Mouse (Mus musculus) frontal cortex, adult (tissue): ENCODE results near the gene Tubgcp4.
"Not testable (repeated sequence)": the region's sequence is repeated elsewhere in the genome, so short reads cannot be mapped to it uniquely, and the experiment has no call there.

ENCODE experiments used
- ATAC-seq: cut with Nextera tagmentation; 2 replicates; pipeline ENCODE4 v1.9.2; 2017; ENCODE audit warnings: mild to moderate bottlenecking, moderate library complexity, mixed read lengths; ENCODE audit not compliant: low TSS enrichment

Gene Tubgcp4

GRCm38 (mm10) chr2:121170481-121170971 is at the start of gene Tubgcp4:
Gene Tubgcp4, plus strand, starts transcription at chr2:121170654.
- ATAC-seq = 0 out of 2 replicates have a peak, but pooled peaks have one; percentile 21

GRCm38 (mm10) chr2:121126302-121126701 is 44.2 kb upstream of the Tubgcp4 start:
- not testable (repeated sequence) for ATAC-seq

GRCm38 (mm10) chr2:121127536-121127935 is 42.9 kb upstream of the Tubgcp4 start:
- no peak for ATAC-seq

- no peak for ATAC-seq
Measured at GRCm38 (mm10) chr2:121128865-121129620, 41.4 kb upstream of the Tubgcp4 start.

- no peak for ATAC-seq
Measured at GRCm38 (mm10) chr2:121132822-121133221, 37.6 kb upstream of the Tubgcp4 start.

GRCm38 (mm10) chr2:121137371-121137770 is 33.1 kb upstream of the Tubgcp4 start:
- no peak for ATAC-seq

GRCm38 (mm10) chr2:121139266-121140017 is 31.0 kb upstream of the Tubgcp4 start:
- peak; percentile 24 for ATAC-seq

- peak; percentile 91 for ATAC-seq
Measured at GRCm38 (mm10) chr2:121140018-121140882, 30.2 kb upstream of the Tubgcp4 start, which contains the start of the genes Adal and Lcmt2. Gene Adal, plus strand, starts transcription at chr2:121140428. Gene Lcmt2, minus strand, starts transcription at chr2:121140653.

- ATAC-seq = no peak
Measured at GRCm38 (mm10) chr2:121141216-121142035, 29.0 kb upstream of the Tubgcp4 start.

GRCm38 (mm10) chr2:121142415-121142814 is 28.0 kb upstream of the Tubgcp4 start:
- no peak for ATAC-seq

- ATAC-seq = no peak
Measured at GRCm38 (mm10) chr2:121149679-121150078, 20.8 kb upstream of the Tubgcp4 start.

GRCm38 (mm10) chr2:121153100-121153499 is 17.4 kb upstream of the Tubgcp4 start:
- ATAC-seq = no peak

GRCm38 (mm10) chr2:121169173-121169572 is 1.3 kb upstream of the Tubgcp4 start:
- ATAC-seq = no peak

- no peak for ATAC-seq
Measured at GRCm38 (mm10) chr2:121169902-121170301, 552 bp upstream of the Tubgcp4 start.

GRCm38 (mm10) chr2:121170980-121171742 is 707 bp downstream of the Tubgcp4 start, which contains the start of gene Zscan29:
Gene Zscan29, minus strand, starts transcription at chr2:121171125.
- ATAC-seq = peak; percentile 94

- no peak for ATAC-seq
Measured at GRCm38 (mm10) chr2:121178828-121179479, 8.5 kb downstream of the Tubgcp4 start.

GRCm38 (mm10) chr2:121183431-121183830 is 13.0 kb downstream of the Tubgcp4 start:
- no peak; the same call in 1 of the 2 replicates for ATAC-seq

GRCm38 (mm10) chr2:121184142-121184541 is 13.7 kb downstream of the Tubgcp4 start:
- ATAC-seq = no peak

- ATAC-seq = no peak
Measured at GRCm38 (mm10) chr2:121188530-121188929, 18.1 kb downstream of the Tubgcp4 start.
